Mouse (Mus musculus) neural tube, embryonic 11.5 days (tissue): ENCODE results near the gene Adgre4. TPM values are rescaled to one million over a fixed set of nuclear protein-coding genes. Genes with fewer than 3 reads are reported as not detected.
"Not testable (repeated sequence)": the region's sequence is repeated elsewhere in the genome, so short reads cannot be mapped to it uniquely, and the experiment has no call there.

Experiments
- ATAC-seq: fragments of 200-750 bp; cut with Nextera tagmentation; 2 replicates; pipeline ENCODE4 v1.8.0; 2017; ENCODE audit warnings: moderate number of reproducible peaks, mild to moderate bottlenecking, moderate TSS enrichment, moderate library complexity; ENCODE audit not compliant: insufficient read depth, low FRiP score, low TSS enrichment
- DNase-seq: peaks from one replicate; pipeline ENCODE4 v3.0.0-alpha.2; 2015; ENCODE audit warnings: low spot score
- H3K27ac ChIP-seq: fragments of 300-500 bp; sonication (generic); 2 replicates; pipeline ENCODE4 v1.5.1; 2014; ENCODE audit warnings: low read depth, mild to moderate bottlenecking, low read length
- H3K27me3 ChIP-seq: fragments of 300-500 bp; sonication (generic); 2 replicates; pipeline ENCODE4 v1.6.1; 2014; ENCODE audit warnings: mild to moderate bottlenecking, low read length, mixed read lengths; ENCODE audit not compliant: control insufficient read depth, insufficient read depth
- H3K36me3 ChIP-seq: fragments of 300-500 bp; sonication (generic); 2 replicates; pipeline ENCODE4 v1.6.1; 2014; ENCODE audit warnings: mild to moderate bottlenecking, low read length, moderate library complexity, mixed read lengths; ENCODE audit not compliant: control insufficient read depth, insufficient read depth
- H3K4me1 ChIP-seq: fragments of 300-500 bp; sonication (generic); 2 replicates; pipeline ENCODE4 v1.6.1; 2014; ENCODE audit warnings: low read length, mixed read lengths; ENCODE audit not compliant: control insufficient read depth, insufficient read depth
- H3K4me2 ChIP-seq: fragments of 300-500 bp; sonication (generic); 2 replicates; pipeline ENCODE4 v1.6.1; 2014; ENCODE audit warnings: low read depth, mild to moderate bottlenecking, moderate library complexity
- H3K4me3 ChIP-seq: fragments of 300-500 bp; sonication (generic); 2 replicates; pipeline ENCODE4 v1.5.1; 2014; ENCODE audit warnings: low read depth, low read length
- H3K9ac ChIP-seq: fragments of 300-500 bp; sonication (generic); 2 replicates; pipeline ENCODE4 v1.6.1; 2014; ENCODE audit warnings: mild to moderate bottlenecking, low read length
- H3K9me3 ChIP-seq: fragments of 300-500 bp; sonication (generic); 2 replicates; pipeline ENCODE4 v1.6.1; 2016; ENCODE audit warnings: low read length; ENCODE audit not compliant: control insufficient read depth
- WGBS: fragments of 180-500 bp; shearing (Covaris S2); extraction: QIAGEN DNeasy Blood & Tissue Kit; methylation state at CpG from one replicate; pipeline ENCODE4 v1.1.7; 2014; 5-methylcytosine and 5-hydroxymethylcytosine counted together
- polyA plus RNA-seq: library from polyadenylated mRNA; unstranded; fragments of >200 nt; fragmentation: Nextera tagmentation; extraction: Ambion mirVana; gene quantifications from 2 replicates; pipeline ENCODE4 v1.2.1, GENCODE M21; 2014

Adgre4 gene
- polyA plus RNA-seq, 1 experiment from 2014 or later = 0.29 TPM

DNA sequence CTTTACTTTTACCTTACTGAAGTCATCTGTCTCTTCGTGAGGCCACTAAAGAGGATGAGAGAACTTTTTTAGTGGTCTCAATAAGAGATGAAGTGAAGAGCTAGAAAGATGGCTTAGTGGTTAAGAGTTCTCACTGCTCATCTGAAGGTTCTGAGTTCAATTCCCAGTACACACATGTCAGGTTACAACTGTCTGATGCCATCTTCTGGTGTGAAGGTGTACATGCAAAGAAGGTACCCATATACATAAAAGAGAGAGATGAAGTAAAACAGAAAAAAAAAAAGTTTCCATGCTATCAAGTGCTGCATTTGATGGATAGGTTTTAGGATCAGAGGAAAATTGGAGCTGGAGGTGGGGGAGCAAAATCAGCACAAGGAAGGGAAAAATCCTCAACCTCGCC is 135.1 kb downstream of the Adgre4 start:
- ATAC-seq = no peak
- H3K4me3 ChIP-seq = no peak overlapping the region
- no peaks in the 10 kb centered on the region for H3K27me3 ChIP-seq
- H3K9me3 ChIP-seq = no peaks in the 10 kb centered on the region
- no peak for DNase-seq
- WGBS = 65% methylated on average over 2 of the region's 2 CpGs
- H3K27ac ChIP-seq = no peak overlapping the region
- no peak overlapping the region for H3K9ac ChIP-seq
- H3K4me1 ChIP-seq = no peaks in the 10 kb centered on the region
- no peak overlapping the region for H3K4me2 ChIP-seq
- H3K36me3 ChIP-seq = no peaks in the 10 kb centered on the region

- H3K36me3 ChIP-seq, H3K27me3 ChIP-seq, ATAC-seq, DNase-seq, H3K27ac ChIP-seq, H3K4me1 ChIP-seq, H3K9me3 ChIP-seq: not testable (repeated sequence)
- Histone ChIP-seq H3K4me2 (peak overlapping the region; percentile 43), H3K9ac (peak overlapping the region; percentile 44; the same call in 1 of the 2 replicates), H3K4me3 (peak overlapping the region; percentile 40)
- WGBS = 14% methylated on average over 6 of the region's 8 CpGs
These were observed 142.7 kb downstream of the Adgre4 start for GRCm38 (mm10) chr17:55892406-55892955.

DNA sequence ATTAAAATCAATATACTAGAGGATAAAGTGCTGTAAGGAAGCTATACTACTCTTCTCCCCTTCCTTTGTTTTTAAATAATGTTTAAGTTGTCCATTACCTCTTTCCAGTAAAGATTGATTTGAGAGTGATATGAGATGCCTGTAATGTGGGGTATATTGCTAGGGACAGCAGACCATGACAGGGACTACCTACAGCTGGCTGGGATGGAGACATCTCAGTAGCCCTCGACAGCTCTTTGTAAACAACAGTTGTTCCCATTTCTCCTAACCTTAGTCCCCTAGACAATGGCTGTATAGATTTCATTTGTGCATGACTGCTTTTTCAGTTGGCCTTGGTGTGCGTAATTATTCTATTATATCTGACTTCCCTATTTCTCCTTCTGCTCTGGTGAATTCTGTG is 153.3 kb downstream of the Adgre4 start:
- no peaks in the 10 kb centered on the region for H3K9me3 ChIP-seq
- H3K4me2 ChIP-seq = no peak overlapping the region
- DNase-seq (no peak), ATAC-seq (no peak)
- no peaks in the 10 kb centered on the region for H3K4me1 ChIP-seq
- peaks cover under 1% of the 10 kb centered on the region; the same call in 1 of the 2 replicates for H3K36me3 ChIP-seq
- no peak overlapping the region for H3K9ac ChIP-seq
- H3K27ac ChIP-seq = no peak overlapping the region
- no peaks in the 10 kb centered on the region for H3K27me3 ChIP-seq
- 60% methylated on average over 2 of the region's 2 CpGs for WGBS
- no peak overlapping the region for H3K4me3 ChIP-seq

Other genes starting within 250 kb of the Adgre4 start
- gene Vmn2r118, start 124.8 kb upstream of the Adgre4 start, polyA plus RNA-seq = not detected in 2 replicates
- 7.3 and 8.3 TPM in 2 replicates for gene Pot1b, start 37.4 kb upstream of the Adgre4 start, polyA plus RNA-seq
- 7.9 and 8.2 TPM in 2 replicates for gene Zfp119a, start 128.9 kb downstream of the Adgre4 start, polyA plus RNA-seq
- 15.5 and 15.7 TPM in 2 replicates for gene Zfp959, start 142.1 kb downstream of the Adgre4 start, polyA plus RNA-seq
- 6.1 TPM in 2 replicates for gene Zfp119b, start 199.5 kb downstream of the Adgre4 start, polyA plus RNA-seq
- 2.1 and 2.3 TPM in 2 replicates for gene Ebi3, start 202.7 kb downstream of the Adgre4 start, polyA plus RNA-seq
- 19.2 and 25.1 TPM in 2 replicates for gene Yju2, start 209.1 kb downstream of the Adgre4 start, polyA plus RNA-seq
- 89.7 and 95.3 TPM in 2 replicates for gene Shd, start 220.5 kb downstream of the Adgre4 start, polyA plus RNA-seq
- 68.3 and 86.8 TPM in 2 replicates for gene Fsd1, start 236.5 kb downstream of the Adgre4 start, polyA plus RNA-seq